Mouse (Mus musculus) heart, embryonic 14.5 days (tissue): ENCODE data around the gene Gm5891. TPM values are rescaled to one million over a fixed set of nuclear protein-coding genes. Genes with fewer than 3 reads are reported as not detected.
"Not testable (repeated sequence)": the region's sequence is repeated elsewhere in the genome, so short reads cannot be mapped to it uniquely, and the experiment has no call there.

Experiments
- ATAC-seq: fragments of 200-750 bp; cut with Nextera tagmentation; 2 replicates; pipeline ENCODE4 v1.8.0; 2017; ENCODE audit warnings: low read depth, moderate TSS enrichment; ENCODE audit not compliant: insufficient number of reproducible peaks, insufficient read depth, low FRiP score
- H3K27ac ChIP-seq, 2 experiments: fragments of 200-500 bp in 1 of 2; fragments of 300-500 bp in 1 of 2; sonication (generic) in 1 of 2; replicated peaks in 1 of 2; 2 replicates each; pipeline ENCODE4 v1.5.1; 2012 to 2014; ENCODE audit warnings: low read depth in 2 of 2, low read length in 2 of 2, control low read depth in 1 of 2, mild to moderate bottlenecking in 1 of 2, mixed read lengths in 1 of 2; ENCODE audit not compliant: control insufficient read depth in 1 of 2, insufficient read depth in 1 of 2
- H3K27me3 ChIP-seq: fragments of 300-500 bp; sonication (generic); 2 replicates; pipeline ENCODE4 v1.6.1; 2014; ENCODE audit warnings: mild to moderate bottlenecking, low read length, control low read depth; ENCODE audit not compliant: control insufficient read depth, insufficient read depth
- H3K36me3 ChIP-seq: fragments of 300-500 bp; sonication (generic); 2 replicates; pipeline ENCODE4 v1.6.1; 2014; ENCODE audit warnings: mild to moderate bottlenecking, control low read depth, low read length, mixed read lengths; ENCODE audit not compliant: control insufficient read depth, insufficient read depth
- H3K4me1 ChIP-seq, 2 experiments: fragments of 200-500 bp in 1 of 2; fragments of 300-500 bp in 1 of 2; sonication (generic) in 1 of 2; 2 replicates each; pipeline ENCODE4 v1.6.1; 2012 to 2014; ENCODE audit warnings: low read length in 2 of 2, control low read depth in 1 of 2, mixed read lengths in 1 of 2; ENCODE audit not compliant: control insufficient read depth in 2 of 2, insufficient read depth in 2 of 2
- H3K4me2 ChIP-seq: fragments of 300-500 bp; sonication (generic); 2 replicates; pipeline ENCODE4 v1.6.1; 2014; ENCODE audit warnings: mild to moderate bottlenecking, low read length
- H3K4me3 ChIP-seq, 2 experiments: fragments of 200-500 bp in 1 of 2; fragments of 300-500 bp in 1 of 2; sonication (generic) in 1 of 2; 2 replicates each; pipeline ENCODE4 v1.5.1; 2012 to 2014; ENCODE audit warnings: low read length in 2 of 2, mild to moderate bottlenecking in 2 of 2, control low read depth in 1 of 2, low read depth in 1 of 2, moderate library complexity in 1 of 2; ENCODE audit not compliant: control insufficient read depth in 1 of 2, insufficient read depth in 1 of 2
- H3K9ac ChIP-seq: fragments of 300-500 bp; sonication (generic); 2 replicates; pipeline ENCODE4 v1.6.1; 2014; ENCODE audit warnings: mild to moderate bottlenecking, low read length
- H3K9me3 ChIP-seq: fragments of 300-500 bp; sonication (generic); 2 replicates; pipeline ENCODE4 v1.6.1; 2016; ENCODE audit warnings: low read length, control low read depth; ENCODE audit not compliant: control insufficient read depth
- WGBS: fragments of 180-500 bp; shearing (Covaris S2); extraction: QIAGEN DNeasy Blood & Tissue Kit; methylation state at CpG from one replicate; pipeline ENCODE4 v1.1.7; 2014; 5-methylcytosine and 5-hydroxymethylcytosine counted together
- polyA plus RNA-seq: library from polyadenylated mRNA; unstranded; fragments of >200 nt; fragmentation: Nextera tagmentation; extraction: Ambion mirVana; gene quantifications from 2 replicates; pipeline ENCODE4 v1.2.1, GENCODE M21; 2014

Gene Gm5891
- polyA plus RNA-seq, result not detected in 2 replicates

GRCm38 (mm10) chr7:21921191-21921590 is at the start of gene Gm5891:
Gene Gm5891 (minus strand): TSS chr7:21921291.
- no CpG with 5 or more reads among the region's 1 CpGs for WGBS

More at GRCm38 (mm10) chr7:21921191-21921590, at the start of gene Gm5891:
- not testable (repeated sequence) for H3K9me3 ChIP-seq, ATAC-seq, H3K9ac ChIP-seq, H3K27ac ChIP-seq, H3K36me3 ChIP-seq, H3K4me2 ChIP-seq, H3K4me1 ChIP-seq, H3K27me3 ChIP-seq, H3K4me3 ChIP-seq

Other genes starting within 250 kb of the Gm5891 start
- gene Gm4175, start 159.8 kb downstream of the Gm5891 start, polyA plus RNA-seq, result not detected in 2 replicates
- not detected in 2 replicates for gene Gm4177, start 124.6 kb downstream of the Gm5891 start, polyA plus RNA-seq
- not detected in 2 replicates for gene Vmn1r135, start 88.9 kb downstream of the Gm5891 start, polyA plus RNA-seq
- not detected in 2 replicates for gene Gm5725, start 77.0 kb downstream of the Gm5891 start, polyA plus RNA-seq
- not detected in 2 replicates for gene Vmn1r137, start 73.3 kb upstream of the Gm5891 start, polyA plus RNA-seq
- not detected in 2 replicates for gene Vmn1r138, start 107.6 kb upstream of the Gm5891 start, polyA plus RNA-seq
- gene Gm6176, start 135.0 kb upstream of the Gm5891 start, polyA plus RNA-seq, result not detected in 2 replicates
- gene Vmn1r139, start 147.8 kb upstream of the Gm5891 start, polyA plus RNA-seq, result not detected in 2 replicates
- not detected in 2 replicates for gene Gm16451, start 197.0 kb upstream of the Gm5891 start, polyA plus RNA-seq
- not detected in 2 replicates for gene Gm10666, start 213.4 kb upstream of the Gm5891 start, polyA plus RNA-seq
- not detected in 2 replicates for gene Vmn1r142, start 242.7 kb upstream of the Gm5891 start, polyA plus RNA-seq